Mouse (Mus musculus) bone marrow macrophage, adult 2 months (primary cell): Measurements from ENCODE around the gene Sorcs2. TPM values are rescaled to one million over a fixed set of nuclear protein-coding genes. Genes with fewer than 3 reads are reported as not detected.

Source experiments
- H3K27ac ChIP-seq: 2 replicates; pipeline ENCODE4 v1.5.1; 2012; ENCODE audit warnings: low read depth, low read length; ENCODE audit not compliant: insufficient read depth
- H3K4me1 ChIP-seq: 2 replicates; pipeline ENCODE4 v1.6.1; 2012; ENCODE audit warnings: low read length; ENCODE audit not compliant: control insufficient read depth, insufficient read depth
- H3K4me3 ChIP-seq: 2 replicates; pipeline ENCODE4 v1.5.1; 2012; ENCODE audit warnings: mild to moderate bottlenecking, low read length, moderate library complexity; ENCODE audit not compliant: insufficient read depth
- CTCF ChIP-seq: IDR thresholded peaks from 2 replicates; pipeline ENCODE4 v1.5.1; 2012; ENCODE audit warnings: low read depth, mild to moderate bottlenecking, low read length, moderate library complexity
- POLR2A ChIP-seq: IDR thresholded peaks from 2 replicates; pipeline ENCODE4 v1.6.1; 2012; ENCODE audit warnings: mild to moderate bottlenecking, low read depth, low read length, borderline replicate concordance
- polyA plus RNA-seq: library from polyadenylated mRNA; stranded (reverse); fragments of >200 nt; gene quantifications from 2 replicates; pipeline ENCODE4 v1.2.4, GENCODE M21; 2012; ENCODE audit not compliant: missing spikeins, insufficient read depth, insufficient read length

The Sorcs2 gene
- polyA plus RNA-seq, 1 experiment: 0.31 TPM

GRCm38 (mm10) chr5:36315106-36315505, 82.8 kb downstream of the Sorcs2 start:
- no peak for TF ChIP-seq POLR2A
- TF ChIP-seq CTCF: no peak
- Histone ChIP-seq H3K4me1 (no peaks in the 10 kb centered on the region), H3K4me3 (no peak overlapping the region), H3K27ac (no peak overlapping the region)

GRCm38 (mm10) chr5:36313353-36314079, 84.4 kb downstream of the Sorcs2 start:
- H3K27ac ChIP-seq: no peak overlapping the region
- TF ChIP-seq CTCF (no peak), POLR2A (no peak)
- H3K4me1 ChIP-seq: no peaks in the 10 kb centered on the region
- H3K4me3 ChIP-seq: no peak overlapping the region

GRCm38 (mm10) chr5:36312926-36313325, 85.0 kb downstream of the Sorcs2 start:
- TF ChIP-seq POLR2A (no peak), CTCF (no peak)
- Histone ChIP-seq H3K4me3 (no peak overlapping the region), H3K4me1 (no peaks in the 10 kb centered on the region), H3K27ac (no peak overlapping the region)

GRCm38 (mm10) chr5:36304299-36304980, 93.5 kb downstream of the Sorcs2 start:
- Histone ChIP-seq H3K4me1 (no peaks in the 10 kb centered on the region), H3K27ac (no peak overlapping the region), H3K4me3 (no peak overlapping the region)
- no peak for TF ChIP-seq CTCF
- TF ChIP-seq POLR2A: no peak

GRCm38 (mm10) chr5:36301166-36301565, 96.8 kb downstream of the Sorcs2 start:
- Histone ChIP-seq H3K4me1 (no peaks in the 10 kb centered on the region), H3K4me3 (no peak overlapping the region), H3K27ac (no peak overlapping the region)
- TF ChIP-seq POLR2A: no peak
- TF ChIP-seq CTCF: no peak

- H3K4me1 ChIP-seq: no peaks in the 10 kb centered on the region
- H3K4me3 ChIP-seq: no peak overlapping the region
- no peak for TF ChIP-seq CTCF
- H3K27ac ChIP-seq: no peak overlapping the region
Measured at GRCm38 (mm10) chr5:36298049-36298448, 99.9 kb downstream of the Sorcs2 start.

GRCm38 (mm10) chr5:36297246-36297645, 100.7 kb downstream of the Sorcs2 start:
- H3K27ac ChIP-seq: no peak overlapping the region
- TF ChIP-seq CTCF: no peak
- TF ChIP-seq POLR2A: no peak

GRCm38 (mm10) chr5:36293109-36293900, 104.6 kb downstream of the Sorcs2 start:
- Histone ChIP-seq H3K4me3 (no peak overlapping the region), H3K27ac (no peak overlapping the region)
- TF ChIP-seq CTCF (no peak), POLR2A (no peak)

More at GRCm38 (mm10) chr5:36297246-36297645, 100.7 kb downstream of the Sorcs2 start:
- no peaks in the 10 kb centered on the region for H3K4me1 ChIP-seq
- H3K4me3 ChIP-seq: no peak overlapping the region

GRCm38 (mm10) chr5:36292321-36292720, 105.6 kb downstream of the Sorcs2 start:
- TF ChIP-seq CTCF (no peak), POLR2A (no peak)
- Histone ChIP-seq H3K4me1 (no peaks in the 10 kb centered on the region), H3K27ac (no peak overlapping the region), H3K4me3 (no peak overlapping the region)

More at GRCm38 (mm10) chr5:36293109-36293900, 104.6 kb downstream of the Sorcs2 start:
- H3K4me1 ChIP-seq: no peaks in the 10 kb centered on the region
